Mouse (Mus musculus) G1E (cell line): ENCODE data around the gene Gnpnat1.

Experiments
- CTCF ChIP-seq: IDR thresholded peaks from 2 replicates; pipeline ENCODE4 v1.5.1; 2012; ENCODE audit warnings: low read depth, low read length, inconsistent platforms, mixed read lengths
- GATA1 ChIP-seq: IDR thresholded peaks from 2 replicates; pipeline ENCODE4 v1.6.1; 2012; ENCODE audit warnings: borderline replicate concordance, low read length, inconsistent platforms, mixed read lengths
- POLR2AphosphoS5 ChIP-seq: IDR thresholded peaks from 2 replicates; pipeline ENCODE4 v1.6.1; 2012; ENCODE audit warnings: low read depth, low read length, inconsistent platforms; ENCODE audit not compliant: insufficient replicate concordance
- TAL1 ChIP-seq: conservative IDR thresholded peaks from 2 replicates; pipeline ENCODE4 v1.6.1; 2012; ENCODE audit warnings: low read depth, low read length, inconsistent platforms, mixed read lengths

GRCm38 (mm10) chr14:45438250-45438930, 33.7 kb upstream of the Gnpnat1 start:
- TF ChIP-seq CTCF, result no peak
- TF ChIP-seq GATA1, result no peak
- no peak for TF ChIP-seq TAL1
- no peak for TF ChIP-seq POLR2AphosphoS5
